11 mouse cellular contexts compared by ENCODE assay signal in genomic region chr11:69886907-69887635, GRCm38 (mm10). TPM values are rescaled to one million over a fixed set of nuclear protein-coding genes. Genes with fewer than 3 reads are reported as not detected.
DNase-seq lines count a peak whose midpoint lies in the region; ATAC-seq and TF ChIP-seq lines count a peak whose summit lies in the region.
"Had no signal": no experiment of that assay in that cellular context is flagged by ENCODE, and none has a peak within 500 bp of the region (broad histone marks: within the 10 kb centered on the region; RNA-seq: fewer than 3 reads in every experiment).

No protein-coding gene starts in this region.

- TF ChIP-seq CTCF in G1E (IDR thresholded peaks at IDR 0.05; ENCODE audit: low read depth, low read length) = no peak

- no peak overlapping the region for H3K9ac ChIP-seq in kidney, embryonic 14.5 days (ENCODE audit: low read depth, low read length)
- H3K9ac ChIP-seq in lung, embryonic 16.5 days (ENCODE audit: low read length) = no peak overlapping the region
- H3K9ac ChIP-seq: hindbrain, embryonic 12.5 days had no signal

- H3K4me1 ChIP-seq in kidney, embryonic 14.5 days (ENCODE audit: control insufficient read depth, insufficient read depth, low read length) = peaks cover 3% of the 10 kb centered on the region
- H3K4me1 ChIP-seq in G1E (ENCODE audit: insufficient read depth, low read depth, low read length) = peaks cover 60% of the 10 kb centered on the region
- peaks cover 69% of the 10 kb centered on the region for H3K4me1 ChIP-seq in erythroblast, embryonic 14.5 days (ENCODE audit: control insufficient read depth)
- peaks cover 11% of the 10 kb centered on the region for H3K4me1 ChIP-seq in lung, embryonic 16.5 days (replicated peaks; ENCODE audit: control insufficient read depth, insufficient read depth, low read length)
- H3K4me1 ChIP-seq: hindbrain, embryonic 12.5 days had no signal

- no peak overlapping the region for H3K4me3 ChIP-seq in kidney, embryonic 14.5 days (ENCODE audit: low read length)
- H3K4me3 ChIP-seq in G1E (ENCODE audit: low read depth, low read length) = peak overlapping the region; percentile 7; the same call in 1 of the 2 replicates
- H3K4me3 ChIP-seq in erythroblast, embryonic 14.5 days (replicated peaks) = peak overlapping the region; percentile 15
- no peak overlapping the region for H3K4me3 ChIP-seq in lung, embryonic 16.5 days (ENCODE audit: low read length)
- H3K4me3 ChIP-seq: hindbrain, embryonic 12.5 days had no signal

- no peaks in the 10 kb centered on the region for H3K9me3 ChIP-seq in kidney, embryonic 14.5 days (ENCODE audit: control insufficient read depth, low read length)
- H3K9me3 ChIP-seq in G1E (replicated peaks) = no peaks in the 10 kb centered on the region
- no peaks in the 10 kb centered on the region for H3K9me3 ChIP-seq in erythroblast, embryonic 14.5 days (ENCODE audit: control insufficient read depth, low read length)
- H3K9me3 ChIP-seq in lung, embryonic 16.5 days (ENCODE audit: control insufficient read depth, low read length) = no peaks in the 10 kb centered on the region
- H3K9me3 ChIP-seq: hindbrain, embryonic 12.5 days had no signal

- no peaks in the 10 kb centered on the region for H3K36me3 ChIP-seq in kidney, embryonic 14.5 days (ENCODE audit: control insufficient read depth, insufficient read depth, low read length)
- peaks cover 98% of the 10 kb centered on the region for H3K36me3 ChIP-seq in G1E (replicated peaks)
- no peaks in the 10 kb centered on the region for H3K36me3 ChIP-seq in erythroblast, embryonic 14.5 days (ENCODE audit: control insufficient read depth)
- no peaks in the 10 kb centered on the region for H3K36me3 ChIP-seq in lung, embryonic 16.5 days (ENCODE audit: control insufficient read depth, insufficient read depth, low read length)
- H3K36me3 ChIP-seq: hindbrain, embryonic 12.5 days had no signal

- H3K27ac ChIP-seq in kidney, embryonic 14.5 days (ENCODE audit: low read depth, low read length) = no peak overlapping the region
- H3K27ac ChIP-seq in lung, embryonic 16.5 days (ENCODE audit: low read length) = no peak overlapping the region
- H3K27ac ChIP-seq: hindbrain, embryonic 12.5 days had no signal

- no peak overlapping the region for H3K4me2 ChIP-seq in kidney, embryonic 14.5 days (replicated peaks; ENCODE audit: low read depth, low read length)
- no peak overlapping the region for H3K4me2 ChIP-seq in lung, embryonic 16.5 days (ENCODE audit: low read depth, low read length)
- H3K4me2 ChIP-seq: hindbrain, embryonic 12.5 days had no signal

- H3K27me3 ChIP-seq in kidney, embryonic 14.5 days (ENCODE audit: control insufficient read depth, insufficient read depth, low read length) = no peaks in the 10 kb centered on the region
- H3K27me3 ChIP-seq in G1E (ENCODE audit: insufficient read depth, low read length) = no peaks in the 10 kb centered on the region
- peaks cover 2% of the 10 kb centered on the region; the same call in 1 of the 2 replicates for H3K27me3 ChIP-seq in erythroblast, embryonic 14.5 days (ENCODE audit: control insufficient read depth)
- no peaks in the 10 kb centered on the region for H3K27me3 ChIP-seq in lung, embryonic 16.5 days (ENCODE audit: control insufficient read depth, insufficient read depth, low read depth, low read length)

- DNase-seq in kidney, adult 9 months = peak; percentile 66
- no peak for DNase-seq in G1E (ENCODE audit: low spot score)
- no peak for DNase-seq in natural killer cell, adult 2 months (ENCODE audit: low spot score in 2 of 2)
- no peak for DNase-seq in right cerebral cortex, postnatal 36 days (ENCODE audit: low spot score in 2 of 2)
- DNase-seq in layer of hippocampus, adult 18-20 months (ENCODE audit: low spot score in 2 of 2) = no peak

- WGBS in kidney, embryonic 14.5 days = 70% methylated on average over 8 of the region's 8 CpGs
- WGBS in lung, embryonic 16.5 days = 53% methylated on average over 8 of the region's 8 CpGs

- no peak for ATAC-seq in kidney, embryonic 14.5 days (ENCODE audit: low FRiP score, low TSS enrichment)
- ATAC-seq in G1E (ENCODE audit: extremely low read depth, insufficient number of reproducible peaks, low FRiP score, poor library complexity, severe bottlenecking) = no peak; the same call in 1 of the 2 replicates
- peak; percentile 18; the same call in 1 of the 2 replicates for ATAC-seq in lung, embryonic 16.5 days (ENCODE audit: low read depth)

RNA-seq across cellular contexts. Expression of gene Kctd11, which starts 5.9 kb away (rescaled TPM):
- 3.8 and 6.4 TPM in 2 replicates for polyA plus RNA-seq in kidney, embryonic 14.5 days (2014; fragmentation: Nextera tagmentation; extraction: Ambion mirVana)
- total RNA-seq in G1E (2014; fragmentation: Nextera tagmentation) (0.90 TPM in 1 of 2 replicates, not detected in the other), G1E (2017) (0.52 and 0.55 TPM in 2 replicates)
- polyA plus RNA-seq in G1E (2012) = 0.34 and 0.39 TPM in 2 replicates
- polyA plus RNA-seq in erythroblast, embryonic 14.5 days (2012) = 0.02 and 0.08 TPM in 2 replicates
- polyA plus RNA-seq in lung, embryonic 16.5 days (2015; fragmentation: Nextera tagmentation; extraction: Ambion mirVana) = 10.9 and 11.4 TPM in 2 replicates
- 1 to 10 TPM; 1.3 to 1.4 TPM for total RNA-seq in layer of hippocampus, adult 18-20 months (2021)

RNA-seq across cellular contexts. Expression of gene Acap1, which starts 8.3 kb away (rescaled TPM):
- polyA plus RNA-seq in kidney, embryonic 14.5 days (2014; fragmentation: Nextera tagmentation; extraction: Ambion mirVana) = 0.20 and 0.28 TPM in 2 replicates
- total RNA-seq in G1E (2014; fragmentation: Nextera tagmentation) (94.6 and 98.7 TPM in 2 replicates), G1E (2017) (103 and 118 TPM in 2 replicates)
- polyA plus RNA-seq in G1E (2012) = 184 and 216 TPM in 2 replicates
- 0.23 and 0.37 TPM in 2 replicates for polyA plus RNA-seq in erythroblast, embryonic 14.5 days (2012)
- 2.1 and 3.8 TPM in 2 replicates for polyA plus RNA-seq in lung, embryonic 16.5 days (2015; fragmentation: Nextera tagmentation; extraction: Ambion mirVana)
- total RNA-seq in layer of hippocampus, adult 18-20 months (2021) = not detected

RNA-seq across cellular contexts. Expression of gene Tmem95, which starts 9.3 kb away (rescaled TPM):
- polyA plus RNA-seq in kidney, embryonic 14.5 days (2014; fragmentation: Nextera tagmentation; extraction: Ambion mirVana) = not detected in 2 replicates
- total RNA-seq in G1E (2014; fragmentation: Nextera tagmentation) (not detected in 2 replicates), G1E (2017) (not detected in 2 replicates)
- polyA plus RNA-seq in G1E (2012) = not detected in 2 replicates
- not detected in 2 replicates for polyA plus RNA-seq in erythroblast, embryonic 14.5 days (2012)
- not detected in 2 replicates for polyA plus RNA-seq in lung, embryonic 16.5 days (2015; fragmentation: Nextera tagmentation; extraction: Ambion mirVana)
- not detected for total RNA-seq in layer of hippocampus, adult 18-20 months (2021)
- polyA plus RNA-seq: cortical plate, adult 2 months; hindbrain, embryonic 12.5 days; limb, embryonic 11.5 days had no signal

RNA-seq across cellular contexts. Expression of gene 2810408A11Rik, which starts 13.7 kb away (rescaled TPM):
- 12.4 and 15.1 TPM in 2 replicates for polyA plus RNA-seq in kidney, embryonic 14.5 days (2014; fragmentation: Nextera tagmentation; extraction: Ambion mirVana)
- total RNA-seq in G1E (2014; fragmentation: Nextera tagmentation) (6.6 and 7.2 TPM in 2 replicates), G1E (2017) (1.7 and 4.4 TPM in 2 replicates)
- polyA plus RNA-seq in G1E (2012) = 0.62 and 1.2 TPM in 2 replicates
- polyA plus RNA-seq in erythroblast, embryonic 14.5 days (2012) = 0.14 and 0.18 TPM in 2 replicates
- 7.9 and 8.6 TPM in 2 replicates for polyA plus RNA-seq in lung, embryonic 16.5 days (2015; fragmentation: Nextera tagmentation; extraction: Ambion mirVana)
- total RNA-seq in layer of hippocampus, adult 18-20 months (2021) = under 1 TPM; 0.17 to 0.58 TPM

RNA-seq across cellular contexts. Expression of gene Neurl4, which starts 13.8 kb away (rescaled TPM):
- 13.0 and 16.3 TPM in 2 replicates for polyA plus RNA-seq in kidney, embryonic 14.5 days (2014; fragmentation: Nextera tagmentation; extraction: Ambion mirVana)
- total RNA-seq in G1E (2014; fragmentation: Nextera tagmentation) = 25.7 and 39.6 TPM in 2 replicates
- 27.2 and 30.2 TPM in 2 replicates for total RNA-seq in G1E (2017)
- polyA plus RNA-seq in G1E (2012) = 87.0 and 110 TPM in 2 replicates
- 5.0 and 5.1 TPM in 2 replicates for polyA plus RNA-seq in erythroblast, embryonic 14.5 days (2012)
- polyA plus RNA-seq in lung, embryonic 16.5 days (2015; fragmentation: Nextera tagmentation; extraction: Ambion mirVana) = 5.7 and 6.4 TPM in 2 replicates
- total RNA-seq in layer of hippocampus, adult 18-20 months (2021) = 100 to 1,000 TPM; 108 to 114 TPM

Comparison
In these comparisons a context has a peak if more than half of its experiments do, and no peak if none do; other contexts are left out.
1. H3K4me3 ChIP-seq: peak in G1E (single experiment) and erythroblast, embryonic 14.5 days (single experiment); none in kidney, embryonic 14.5 days (single experiment) and lung, embryonic 16.5 days (single experiment).
2. RNA of gene Acap1, which starts 8.3 kb away (polyA plus RNA-seq): 184 to 216 TPM in G1E; 2.1 to 3.8 TPM in lung, embryonic 16.5 days, 0.23 to 0.37 TPM in erythroblast, embryonic 14.5 days and 0.20 to 0.28 TPM in kidney, embryonic 14.5 days; every median in the first group is over 10 times any median in the second.